Mouse (Mus musculus): Measurements from ENCODE around the gene Morn1. TPM values are rescaled to one million over a fixed set of nuclear protein-coding genes. Genes with fewer than 3 reads are reported as not detected.

Morn1 gene
- total RNA-seq, 2 experiments from 2014 or later: 1.8 to 7.6 TPM

- ATAC-seq (replicated peaks; ENCODE audit: low FRiP score, low TSS enrichment, poor library complexity, severe bottlenecking): no peak
Measured at GRCm38 (mm10) chr4:155151221-155151788, 64.9 kb downstream of the Morn1 start.

- ATAC-seq (replicated peaks; ENCODE audit: low FRiP score, low TSS enrichment, poor library complexity, severe bottlenecking): no peak
Measured at GRCm38 (mm10) chr4:155151845-155152244, 65.5 kb downstream of the Morn1 start.

- ATAC-seq (replicated peaks; ENCODE audit: low FRiP score, low TSS enrichment, poor library complexity, severe bottlenecking): no peak
Measured at GRCm38 (mm10) chr4:155152476-155152875, 66.1 kb downstream of the Morn1 start.

GRCm38 (mm10) chr4:155153389-155154072 is 67.2 kb downstream of the Morn1 start:
- ATAC-seq (replicated peaks; ENCODE audit: low FRiP score, low TSS enrichment, poor library complexity, severe bottlenecking): no peak

- ATAC-seq (replicated peaks; ENCODE audit: low FRiP score, low TSS enrichment, poor library complexity, severe bottlenecking): no peak
Measured at GRCm38 (mm10) chr4:155154986-155155385, 68.6 kb downstream of the Morn1 start.

GRCm38 (mm10) chr4:155156734-155157133 is 70.4 kb downstream of the Morn1 start:
- ATAC-seq (replicated peaks; ENCODE audit: low FRiP score, low TSS enrichment, poor library complexity, severe bottlenecking): no peak

GRCm38 (mm10) chr4:155157871-155158542 is 71.6 kb downstream of the Morn1 start:
- ATAC-seq (replicated peaks; ENCODE audit: low FRiP score, low TSS enrichment, poor library complexity, severe bottlenecking): no peak

GRCm38 (mm10) chr4:155158543-155158917 is 72.2 kb downstream of the Morn1 start:
- no peak for ATAC-seq (replicated peaks; ENCODE audit: low FRiP score, low TSS enrichment, poor library complexity, severe bottlenecking)

- no peak; the same call in 1 of the 2 replicates for ATAC-seq (replicated peaks; ENCODE audit: low FRiP score, low TSS enrichment, poor library complexity, severe bottlenecking)
Measured at GRCm38 (mm10) chr4:155162433-155163319, 76.3 kb downstream of the Morn1 start.

GRCm38 (mm10) chr4:155163320-155163651 is 76.9 kb downstream of the Morn1 start:
- no peak for ATAC-seq (replicated peaks; ENCODE audit: low FRiP score, low TSS enrichment, poor library complexity, severe bottlenecking)

GRCm38 (mm10) chr4:155163685-155164084 is 77.3 kb downstream of the Morn1 start:
- ATAC-seq (replicated peaks; ENCODE audit: low FRiP score, low TSS enrichment, poor library complexity, severe bottlenecking): no peak

GRCm38 (mm10) chr4:155164550-155164949 is 78.2 kb downstream of the Morn1 start:
- ATAC-seq (replicated peaks; ENCODE audit: low FRiP score, low TSS enrichment, poor library complexity, severe bottlenecking): peak; percentile 51

GRCm38 (mm10) chr4:155165861-155166260 is 79.5 kb downstream of the Morn1 start:
- ATAC-seq (replicated peaks; ENCODE audit: low FRiP score, low TSS enrichment, poor library complexity, severe bottlenecking): no peak

GRCm38 (mm10) chr4:155168835-155169252 is 82.5 kb downstream of the Morn1 start:
- no peak for ATAC-seq (replicated peaks; ENCODE audit: low FRiP score, low TSS enrichment, poor library complexity, severe bottlenecking)

GRCm38 (mm10) chr4:155170614-155171212 is 84.3 kb downstream of the Morn1 start:
- ATAC-seq (replicated peaks; ENCODE audit: low FRiP score, low TSS enrichment, poor library complexity, severe bottlenecking): no peak

- no peak for ATAC-seq (replicated peaks; ENCODE audit: low FRiP score, low TSS enrichment, poor library complexity, severe bottlenecking)
Measured at GRCm38 (mm10) chr4:155171961-155172533, 85.7 kb downstream of the Morn1 start.

- peak; percentile 75 for ATAC-seq (replicated peaks; ENCODE audit: low FRiP score, low TSS enrichment, poor library complexity, severe bottlenecking)
Measured at GRCm38 (mm10) chr4:155172909-155173821, 86.8 kb downstream of the Morn1 start.

Measured in megakaryocyte-erythroid progenitor cell, adult 5-6 weeks (primary cell).